Mouse (Mus musculus) CH12.LX (cell line): ENCODE results near the gene Fam71e2.

Source experiments
- CTCF ChIP-seq, 2 experiments: IDR thresholded peaks in 1 of 2; conservative IDR thresholded peaks in 1 of 2; 2 replicates each; pipeline ENCODE4 v1.5.1; 2011 to 2012; ENCODE audit warnings: low read depth in 2 of 2, low read length in 2 of 2, improper control_type of control experiment in 1 of 2, inconsistent platforms in 1 of 2, mild to moderate bottlenecking in 1 of 2, moderate library complexity in 1 of 2
- EP300 ChIP-seq: IDR thresholded peaks from 2 replicates; pipeline ENCODE4 v1.6.1; 2011; ENCODE audit warnings: low read length, improper control_type of control experiment
- NRF1 ChIP-seq: IDR thresholded peaks from 2 replicates; pipeline ENCODE4 v1.6.1; 2014; ENCODE audit warnings: low read depth, mild to moderate bottlenecking, inconsistent platforms, low read length, improper control_type of control experiment, moderate library complexity

GRCm38 (mm10) chr7:4816559-4816958 lies 45.5 kb upstream of the Fam71e2 start:
- TF ChIP-seq CTCF (conservative IDR thresholded peaks at IDR 0.05 in 1 of 2, IDR thresholded peaks at IDR 0.05 in 1 of 2; ENCODE audit: low read depth in 2 of 2, low read length in 2 of 2) (no peak), NRF1 (no peak), EP300 (no peak)
